Comparison of ENCODE assay signal across 21 mouse cellular contexts in the genomic region with DNA sequence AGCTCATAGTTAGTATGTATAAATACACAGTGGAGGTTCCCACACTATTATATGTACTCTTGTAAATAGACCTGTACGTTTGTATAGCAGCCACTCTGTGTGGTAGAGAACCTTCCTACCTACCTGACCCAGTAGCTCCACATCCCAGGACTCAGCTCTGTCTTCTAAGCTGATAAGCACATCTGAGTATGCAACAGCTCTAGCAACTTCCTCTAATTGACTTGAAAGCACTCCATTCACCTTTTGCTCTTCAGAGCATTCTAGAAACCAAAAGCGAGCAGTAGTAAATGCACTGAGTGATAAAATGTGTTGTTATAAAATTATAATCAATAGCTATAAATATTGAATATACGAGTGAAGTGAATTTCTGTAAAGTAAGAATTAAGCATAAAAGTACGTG. TPM values are rescaled to one million over a fixed set of nuclear protein-coding genes. Genes with fewer than 3 reads are reported as not detected.
A peak's percentile ranks its signal among the peaks of the same experiment; 100 is the strongest.
DNase-seq lines count a peak whose midpoint lies in the region; ATAC-seq and TF ChIP-seq lines count a peak whose summit lies in the region.
"Had no signal": no experiment of that assay in that cellular context is flagged by ENCODE, and none has a peak within 500 bp of the region (broad histone marks: within the 10 kb centered on the region; RNA-seq: fewer than 3 reads in every experiment).

No protein-coding gene starts in this region.

- no peaks in the 10 kb centered on the region for H3K27me3 ChIP-seq in heart, embryonic 10.5 days (ENCODE audit: insufficient read depth, poor library complexity, severe bottlenecking)
- no peaks in the 10 kb centered on the region for H3K27me3 ChIP-seq in spleen, adult 2 months (ENCODE audit: control insufficient read depth, insufficient read depth, low read length)
- H3K27me3 ChIP-seq in liver, postnatal 0 days (ENCODE audit: insufficient read depth, low read length) = no peaks in the 10 kb centered on the region
- no peaks in the 10 kb centered on the region for H3K27me3 ChIP-seq in forebrain, embryonic 16.5 days (replicated peaks; ENCODE audit: control insufficient read depth, insufficient read depth, low read length)
- H3K27me3 ChIP-seq: embryonic facial prominence, embryonic 13.5 days; forebrain, embryonic 15.5 days; heart, embryonic 15.5 days; midbrain, embryonic 12.5 days; neural tube, embryonic 13.5 days; stomach, embryonic 15.5 days had no signal

- no peak for DNase-seq in heart, embryonic 10.5 days (ENCODE audit: low spot score)
- DNase-seq in heart, adult 9 months (ENCODE audit: low spot score in 2 of 2) = no peak
- no peak for DNase-seq in spleen, adult 2 months (ENCODE audit: low read depth in 1 of 2, low spot score in 2 of 2)
- DNase-seq in spleen, postnatal 36 days (ENCODE audit: low spot score in 2 of 2) = no peak
- no peak for DNase-seq in liver, postnatal 0 days
- no peak for DNase-seq in kidney, postnatal 4 days
- DNase-seq in thymus, postnatal 0 days (ENCODE audit: low spot score) = no peak
- DNase-seq: cerebellum, adult 9-11 months; heart, postnatal 4 days; kidney, adult 11 months; kidney, postnatal 10 days; lung, adult 2 months; thymus, adult 18-20 months had no signal

- ATAC-seq in liver, postnatal 0 days = no peak
- no peak for ATAC-seq in forebrain, embryonic 16.5 days
- ATAC-seq: forebrain, embryonic 15.5 days; hindbrain, postnatal 0 days had no signal

- H3K27ac ChIP-seq in heart, embryonic 10.5 days = peak overlapping the region; percentile 56; the same call in 1 of the 2 replicates
- peak overlapping the region; percentile 23 for H3K27ac ChIP-seq in spleen, adult 2 months (ENCODE audit: insufficient read depth, low read length)
- peak overlapping the region; percentile 69 for H3K27ac ChIP-seq in liver, postnatal 0 days (ENCODE audit: low read depth)
- H3K27ac ChIP-seq in forebrain, embryonic 16.5 days (ENCODE audit: low read length) = no peak overlapping the region
- H3K27ac ChIP-seq: embryonic facial prominence, embryonic 13.5 days; forebrain, embryonic 15.5 days; heart, embryonic 15.5 days; hindbrain, postnatal 0 days; midbrain, embryonic 12.5 days; neural tube, embryonic 13.5 days; stomach, embryonic 15.5 days had no signal

- H3K9me3 ChIP-seq in heart, embryonic 10.5 days = no peaks in the 10 kb centered on the region
- no peaks in the 10 kb centered on the region for H3K9me3 ChIP-seq in liver, postnatal 0 days (ENCODE audit: low read length)
- no peaks in the 10 kb centered on the region for H3K9me3 ChIP-seq in forebrain, embryonic 16.5 days (ENCODE audit: control insufficient read depth, low read length)
- H3K9me3 ChIP-seq: embryonic facial prominence, embryonic 13.5 days; forebrain, embryonic 15.5 days; heart, embryonic 15.5 days; midbrain, embryonic 12.5 days; neural tube, embryonic 13.5 days; stomach, embryonic 15.5 days had no signal

- no peak for TF ChIP-seq CTCF in spleen, adult 2 months (IDR thresholded peaks at IDR 0.05; ENCODE audit: extremely low read depth, insufficient read depth, insufficient read length, insufficient replicate concordance)
- no peak for TF ChIP-seq CTCF in liver, postnatal 0 days (IDR thresholded peaks at IDR 0.05; ENCODE audit: low read depth)

- 0 out of 2 replicates have a peak, but pooled peaks cover 3% of the 10 kb centered on the region for H3K36me3 ChIP-seq in heart, embryonic 10.5 days
- no peaks in the 10 kb centered on the region for H3K36me3 ChIP-seq in spleen, adult 2 months (ENCODE audit: control insufficient read depth, insufficient read depth, low read length)
- H3K36me3 ChIP-seq in liver, postnatal 0 days (replicated peaks; ENCODE audit: insufficient read depth, low read length) = 0 out of 2 replicates have a peak, but pooled peaks cover 10% of the 10 kb centered on the region
- H3K36me3 ChIP-seq in forebrain, embryonic 16.5 days (ENCODE audit: control insufficient read depth, insufficient read depth) = no peaks in the 10 kb centered on the region; the same call in 1 of the 2 replicates
- H3K36me3 ChIP-seq: forebrain, embryonic 15.5 days; heart, embryonic 15.5 days; stomach, embryonic 15.5 days had no signal

- no peak for TF ChIP-seq EP300 in liver, postnatal 0 days (IDR thresholded peaks at IDR 0.05; ENCODE audit: low read depth)

- H3K4me2 ChIP-seq in liver, postnatal 0 days (ENCODE audit: low read depth, low read length) = no peak overlapping the region
- no peak overlapping the region for H3K4me2 ChIP-seq in forebrain, embryonic 16.5 days (ENCODE audit: low read length)
- H3K4me2 ChIP-seq: embryonic facial prominence, embryonic 13.5 days; forebrain, embryonic 15.5 days; heart, embryonic 15.5 days; midbrain, embryonic 12.5 days; neural tube, embryonic 13.5 days; stomach, embryonic 15.5 days had no signal

- H3K4me1 ChIP-seq in heart, embryonic 10.5 days = peaks cover 42% of the 10 kb centered on the region
- H3K4me1 ChIP-seq in spleen, adult 2 months (ENCODE audit: control insufficient read depth, insufficient read depth, insufficient read length) = peaks cover 17% of the 10 kb centered on the region
- H3K4me1 ChIP-seq in liver, postnatal 0 days (ENCODE audit: insufficient read depth) = peaks cover 22% of the 10 kb centered on the region
- H3K4me1 ChIP-seq in forebrain, embryonic 16.5 days (replicated peaks; ENCODE audit: control insufficient read depth, insufficient read depth, low read length) = peaks cover 1% of the 10 kb centered on the region; the same call in 1 of the 2 replicates
- H3K4me1 ChIP-seq: embryonic facial prominence, embryonic 13.5 days; stomach, embryonic 15.5 days had no signal

- no peak overlapping the region for H3K4me3 ChIP-seq in heart, embryonic 10.5 days
- H3K4me3 ChIP-seq in spleen, adult 2 months (ENCODE audit: extremely low read depth, insufficient read depth, insufficient read length) = no peak overlapping the region
- no peak overlapping the region for H3K4me3 ChIP-seq in liver, postnatal 0 days (ENCODE audit: low read depth, low read length)
- H3K4me3 ChIP-seq in forebrain, embryonic 16.5 days (replicated peaks; ENCODE audit: low read length) = no peak overlapping the region
- H3K4me3 ChIP-seq: embryonic facial prominence, embryonic 13.5 days; forebrain, embryonic 15.5 days; heart, embryonic 15.5 days; midbrain, embryonic 12.5 days; neural tube, embryonic 13.5 days; stomach, embryonic 15.5 days had no signal

- WGBS in heart, embryonic 10.5 days = 81% methylated on average over 4 of the region's 4 CpGs
- 78% methylated on average over 4 of the region's 4 CpGs for WGBS in spleen, adult 2 months
- 57% methylated on average over 4 of the region's 4 CpGs for WGBS in liver, postnatal 0 days (ENCODE audit: insufficient replicate concordance)
- WGBS in forebrain, embryonic 16.5 days = 88% methylated on average over 4 of the region's 4 CpGs

- TF ChIP-seq POLR2A in spleen, adult 2 months (IDR thresholded peaks at IDR 0.05; ENCODE audit: low read depth, low read length) = no peak

- no peak overlapping the region for H3K9ac ChIP-seq in liver, postnatal 0 days (replicated peaks)
- H3K9ac ChIP-seq in forebrain, embryonic 16.5 days (replicated peaks; ENCODE audit: low read depth, low read length) = no peak overlapping the region
- H3K9ac ChIP-seq: embryonic facial prominence, embryonic 13.5 days; forebrain, embryonic 15.5 days; heart, embryonic 15.5 days; midbrain, embryonic 12.5 days; neural tube, embryonic 13.5 days; stomach, embryonic 15.5 days had no signal

RNA-seq across cellular contexts. Expression of a gene that starts 12.5 kb away (rescaled TPM):
- polyA plus RNA-seq in heart, embryonic 10.5 days (2016; fragmentation: Nextera tagmentation; extraction: Ambion mirVana) = 10.0 and 10.4 TPM in 2 replicates
- polyA plus RNA-seq in spleen, adult 2 months (2012; rRNA removed) = 2.7 and 4.0 TPM in 2 replicates
- 4.2 and 4.5 TPM in 2 replicates for polyA plus RNA-seq in liver, postnatal 0 days (2015; fragmentation: Nextera tagmentation; extraction: Ambion mirVana)
- polyA plus RNA-seq in thymus, postnatal 0 days (2015; fragmentation: Nextera tagmentation; extraction: Ambion mirVana) = 15.8 and 17.7 TPM in 2 replicates
- 33.9 and 34.0 TPM in 2 replicates for polyA plus RNA-seq in forebrain, embryonic 16.5 days (2015; fragmentation: Nextera tagmentation; extraction: Ambion mirVana)

RNA-seq across cellular contexts. Expression of a gene that starts 13.1 kb away (rescaled TPM):
- polyA plus RNA-seq in heart, embryonic 10.5 days (2016; fragmentation: Nextera tagmentation; extraction: Ambion mirVana) = 24.6 and 25.1 TPM in 2 replicates
- 4.8 and 4.9 TPM in 2 replicates for polyA plus RNA-seq in spleen, adult 2 months (2012; rRNA removed)
- polyA plus RNA-seq in liver, postnatal 0 days (2015; fragmentation: Nextera tagmentation; extraction: Ambion mirVana) = 2.6 and 4.4 TPM in 2 replicates
- 15.0 and 16.4 TPM in 2 replicates for polyA plus RNA-seq in thymus, postnatal 0 days (2015; fragmentation: Nextera tagmentation; extraction: Ambion mirVana)
- 152 and 166 TPM in 2 replicates for polyA plus RNA-seq in forebrain, embryonic 16.5 days (2015; fragmentation: Nextera tagmentation; extraction: Ambion mirVana)
